Mouse (Mus musculus) megakaryocyte, embryonic 14.5 days (primary cell): ENCODE results near the gene Sh2b3.

Experiments used
- FLI1 ChIP-seq: IDR thresholded peaks from 2 replicates; pipeline ENCODE4 v1.6.1; 2012; ENCODE audit warnings: low read length, inconsistent platforms, mixed read lengths
- GATA1 ChIP-seq: IDR thresholded peaks from 3 replicates; pipeline ENCODE4 v1.6.1; 2012; ENCODE audit warnings: mixed read lengths, low read length, inconsistent platforms, borderline replicate concordance

DNA sequence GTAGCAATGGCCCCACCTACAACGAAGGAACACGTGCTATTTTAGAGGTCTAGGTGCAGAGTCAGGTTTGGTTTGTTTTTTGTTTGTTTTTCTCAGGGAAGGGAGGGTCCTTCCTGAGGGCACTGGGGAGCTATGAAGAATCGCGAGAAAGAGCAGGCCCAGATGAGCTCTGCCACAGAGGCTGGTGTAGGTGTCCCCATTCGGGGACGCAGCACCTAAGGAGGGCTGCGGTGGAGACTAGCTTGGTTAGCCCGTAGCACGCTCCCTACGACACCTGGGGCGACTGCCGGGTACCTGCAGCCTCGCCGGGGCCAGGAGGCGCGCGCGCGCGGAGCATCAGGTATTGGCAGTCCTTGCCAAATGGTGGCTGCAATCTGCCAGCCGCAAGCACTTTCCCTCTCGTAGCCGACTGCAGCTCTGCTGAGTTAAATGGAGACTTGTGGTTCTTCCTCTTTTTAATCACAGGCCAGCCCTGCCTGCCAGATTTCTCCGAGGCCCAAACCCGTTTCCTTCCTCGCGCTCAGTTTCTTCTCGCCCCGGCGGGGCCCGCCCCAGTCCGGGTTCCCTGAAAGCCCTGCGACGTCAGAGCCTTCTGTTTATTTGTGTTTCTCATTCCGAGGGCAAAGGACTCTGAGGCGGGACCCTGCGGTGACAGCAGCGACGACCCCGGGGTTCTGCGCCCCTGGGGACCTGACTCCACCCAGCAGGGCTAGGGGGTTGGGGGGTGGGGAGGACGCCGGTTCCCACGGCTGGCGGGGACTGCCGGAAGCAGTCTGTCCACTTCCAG, 1.1 kb upstream of the Sh2b3 start:
- no peak for TF ChIP-seq GATA1
- no peak for TF ChIP-seq FLI1
